Mouse (Mus musculus) spleen, postnatal 14 days (tissue): Measurements from ENCODE around the gene Tuba1b.
"Not testable (repeated sequence)": the region's sequence is repeated elsewhere in the genome, so short reads cannot be mapped to it uniquely, and the experiment has no call there.

ENCODE experiments used
- DNase-seq, 2 experiments: peaks; one replicate each; pipeline ENCODE4 v3.0.0; 2021 to 2022; ENCODE audit warnings: low spot score in 2 of 2

The Tuba1b gene

GRCm38 (mm10) chr15:98954425-98955253 lies 20.3 kb upstream of the Tuba1b start:
- no peak for DNase-seq

- DNase-seq, result peak; percentile 67 to 76
Observed at GRCm38 (mm10) chr15:98953401-98954356, 19.3 kb upstream of the Tuba1b start, which contains the start of the genes Gm49450 and Tuba1a. Gm49450 (minus strand) TSS chr15:98953551. Tuba1a (minus strand) TSS chr15:98953703.

GRCm38 (mm10) chr15:98952751-98953400 lies 18.5 kb upstream of the Tuba1b start:
- peak in 1 of 2 experiments; percentile 66 for DNase-seq

GRCm38 (mm10) chr15:98952063-98952455 lies 17.7 kb upstream of the Tuba1b start:
- DNase-seq, result no peak

GRCm38 (mm10) chr15:98951122-98952062 lies 17.0 kb upstream of the Tuba1b start:
- not testable (repeated sequence) for DNase-seq

GRCm38 (mm10) chr15:98949607-98949892 lies 15.2 kb upstream of the Tuba1b start:
- DNase-seq, result no peak

GRCm38 (mm10) chr15:98948857-98949606 lies 14.7 kb upstream of the Tuba1b start:
- no peak for DNase-seq

- DNase-seq, result no peak
Observed at GRCm38 (mm10) chr15:98948382-98948781, 14.0 kb upstream of the Tuba1b start.

- no peak for DNase-seq
Observed at GRCm38 (mm10) chr15:98947884-98948283, 13.5 kb upstream of the Tuba1b start.

- no peak for DNase-seq
Observed at GRCm38 (mm10) chr15:98943133-98943532, 8.8 kb upstream of the Tuba1b start.

- no peak for DNase-seq
Observed at GRCm38 (mm10) chr15:98942081-98942480, 7.7 kb upstream of the Tuba1b start.

GRCm38 (mm10) chr15:98941539-98941938 lies 7.2 kb upstream of the Tuba1b start:
- no peak for DNase-seq

- no peak for DNase-seq
Observed at GRCm38 (mm10) chr15:98940816-98941215, 6.5 kb upstream of the Tuba1b start.

GRCm38 (mm10) chr15:98933833-98934216 lies 540 bp downstream of the Tuba1b start:
- DNase-seq, result peak; percentile 86 to 88

- not testable (repeated sequence) for DNase-seq
Observed at GRCm38 (mm10) chr15:98933004-98933671, 1.2 kb downstream of the Tuba1b start.

- DNase-seq, result no peak
Observed at GRCm38 (mm10) chr15:98930998-98931397, 3.4 kb downstream of the Tuba1b start.

GRCm38 (mm10) chr15:98930017-98930734 lies 4.2 kb downstream of the Tuba1b start:
- no peak for DNase-seq

- no peak for DNase-seq
Observed at GRCm38 (mm10) chr15:98928598-98929240, 5.6 kb downstream of the Tuba1b start.
